Mouse (Mus musculus) heart, adult 2 months (tissue): ENCODE measurements at regions not wholly inside any gene's neighbourhood (a gene's known extent, or its start where the extent isn't known, plus 50 kb on each side); places are given as distances from the start of the nearest gene placed in this dataset.

Experiments
- CTCF ChIP-seq: fragments of 200-600 bp; IDR thresholded peaks from 2 replicates; pipeline ENCODE4 v1.8.1; 2022; ENCODE audit warnings: antibody characterized with exemption, mild to moderate bottlenecking, moderate library complexity
- EP300 ChIP-seq: fragments of 200-500 bp; IDR thresholded peaks from 2 replicates; pipeline ENCODE4 v1.6.1; 2011; ENCODE audit warnings: low read depth, low read length, control low read depth; ENCODE audit not compliant: insufficient read depth
- POLR2A ChIP-seq: fragments of 200-500 bp; IDR thresholded peaks from 2 replicates; pipeline ENCODE4 v1.6.1; 2011; ENCODE audit warnings: mild to moderate bottlenecking, low read depth, low read length, control low read depth; ENCODE audit not compliant: insufficient read depth

DNA sequence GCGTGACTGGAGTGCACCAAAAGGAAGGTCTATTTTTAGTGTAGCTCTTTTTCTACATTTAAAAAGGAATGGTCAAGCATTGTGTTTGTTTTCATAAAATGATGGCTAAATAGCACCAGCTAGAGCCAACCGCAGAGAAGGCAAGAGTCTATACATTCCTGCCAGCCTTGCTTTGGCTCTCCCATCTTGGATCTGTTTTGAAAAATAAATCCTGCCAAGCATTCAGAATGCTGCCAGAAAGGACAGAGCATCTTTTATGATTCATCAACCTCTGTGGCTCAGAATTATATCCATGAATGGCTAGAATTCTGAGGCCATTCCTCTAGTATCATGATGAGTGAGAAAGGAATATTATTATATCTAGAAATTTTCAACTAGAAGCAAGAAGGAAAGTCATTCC lies 979.6 kb downstream of the Slc16a7 start:
- TF ChIP-seq POLR2A (no peak), EP300 (no peak), CTCF (no peak)
